Mouse (Mus musculus): ENCODE measurements around the gene Map6.

Gene Map6

GRCm38 (mm10) chr7:99264597-99264996 is 2.6 kb upstream of the Map6 start:
- no peak for DNase-seq (ENCODE audit: low read depth, low spot score)

DNA sequence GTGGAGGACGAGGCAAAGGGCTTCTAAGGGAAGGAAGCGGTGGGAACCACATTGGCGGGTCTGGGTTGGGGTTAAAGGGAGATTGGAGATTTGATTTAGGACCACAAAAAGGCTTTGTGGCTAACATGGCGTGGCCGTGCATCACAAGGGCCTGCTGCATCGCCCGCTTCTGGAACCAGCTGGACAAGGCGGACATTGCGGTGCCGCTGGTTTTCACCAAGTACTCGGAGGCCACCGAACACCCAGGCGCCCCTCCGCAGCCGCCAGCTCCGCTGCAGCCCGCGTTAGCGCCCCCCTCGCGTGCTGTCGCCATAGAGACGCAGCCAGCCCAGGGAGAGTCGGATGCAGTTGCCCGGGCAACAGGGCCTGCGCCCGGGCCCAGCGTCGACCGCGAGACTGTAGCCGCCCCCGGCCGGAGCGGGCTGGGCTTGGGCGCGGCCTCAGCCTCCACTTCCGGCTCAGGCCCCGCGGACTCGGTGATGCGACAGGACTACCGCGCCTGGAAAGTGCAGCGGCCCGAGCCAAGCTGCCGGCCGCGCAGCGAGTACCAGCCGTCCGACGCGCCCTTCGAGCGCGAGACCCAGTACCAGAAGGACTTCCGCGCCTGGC is 754 bp downstream of the Map6 start:
- DNase-seq (ENCODE audit: low read depth, low spot score) = no peak

DNA sequence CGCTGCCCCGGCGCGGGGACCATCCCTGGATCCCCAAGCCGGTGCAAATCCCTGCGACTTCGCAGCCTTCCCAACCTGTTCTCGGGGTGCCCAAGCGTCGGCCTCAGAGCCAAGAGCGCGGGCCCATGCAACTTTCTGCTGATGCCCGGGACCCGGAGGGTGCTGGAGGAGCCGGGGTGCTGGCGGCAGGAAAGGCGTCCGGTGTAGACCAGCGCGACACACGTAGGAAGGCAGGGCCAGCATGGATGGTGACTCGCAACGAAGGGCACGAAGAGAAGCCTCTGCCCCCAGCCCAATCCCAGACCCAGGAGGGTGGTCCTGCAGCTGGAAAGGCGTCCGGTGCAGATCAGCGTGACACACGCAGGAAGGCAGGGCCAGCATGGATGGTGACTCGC is 1.3 kb downstream of the Map6 start:
- no peak for DNase-seq (ENCODE audit: low read depth, low spot score)

GRCm38 (mm10) chr7:99268951-99269945 is 2.0 kb downstream of the Map6 start:
- DNase-seq (ENCODE audit: low read depth, low spot score) = no peak

- DNase-seq (ENCODE audit: low read depth, low spot score) = no peak
Observed at GRCm38 (mm10) chr7:99271630-99272029, 4.4 kb downstream of the Map6 start.

- no peak for DNase-seq (ENCODE audit: low read depth, low spot score)
Observed at GRCm38 (mm10) chr7:99275131-99275530, 7.9 kb downstream of the Map6 start.

GRCm38 (mm10) chr7:99276679-99277078 is 9.4 kb downstream of the Map6 start:
- DNase-seq (ENCODE audit: low read depth, low spot score) = no peak

- DNase-seq (ENCODE audit: low read depth, low spot score) = no peak
Observed at GRCm38 (mm10) chr7:99278309-99278708, 11.1 kb downstream of the Map6 start.

GRCm38 (mm10) chr7:99279586-99279985 is 12.3 kb downstream of the Map6 start:
- DNase-seq (ENCODE audit: low read depth, low spot score) = no peak

DNA sequence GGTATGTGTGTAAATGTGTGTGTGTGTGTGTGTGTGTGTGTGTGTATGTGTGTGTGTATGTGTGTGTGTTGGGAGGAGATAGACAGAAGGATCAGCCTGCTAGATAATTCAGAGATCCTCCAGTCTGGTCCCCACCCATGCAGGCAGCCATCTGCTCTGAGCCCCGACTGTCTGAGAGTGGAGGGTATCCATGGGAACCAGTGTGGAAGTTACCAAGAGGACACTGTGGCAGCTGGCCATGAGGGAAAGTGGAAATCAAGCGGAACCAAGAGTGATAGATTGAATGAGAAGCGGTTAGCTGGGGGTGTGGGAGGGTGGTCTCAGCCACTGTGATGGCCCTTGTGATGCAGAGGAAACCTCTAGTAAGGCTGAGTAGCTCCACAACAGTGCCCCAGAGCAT is 20.0 kb downstream of the Map6 start:
- no peak for DNase-seq (ENCODE audit: low read depth, low spot score)

- DNase-seq (ENCODE audit: low read depth, low spot score) = no peak
Observed at GRCm38 (mm10) chr7:99290008-99290407, 22.8 kb downstream of the Map6 start.

DNA sequence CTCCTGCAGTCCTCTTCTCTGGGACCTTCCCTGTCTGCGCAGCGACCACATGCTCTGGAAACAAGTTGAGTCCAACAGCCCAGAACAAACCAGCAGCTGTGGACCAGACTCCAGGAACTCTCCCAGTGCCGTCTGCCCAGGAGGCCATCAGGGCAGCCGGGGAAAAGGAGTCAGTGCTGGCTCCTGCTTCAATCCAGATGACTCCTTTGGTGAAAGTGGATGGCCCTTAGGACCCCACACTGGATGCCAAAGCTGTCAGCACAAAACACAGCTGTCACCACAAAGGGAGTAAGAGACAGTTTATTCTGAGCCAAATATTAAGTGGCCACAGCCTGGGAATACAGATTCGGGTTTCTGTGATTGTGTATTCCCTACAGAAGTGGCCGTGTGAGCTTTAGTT is 23.7 kb downstream of the Map6 start:
- DNase-seq (ENCODE audit: low read depth, low spot score) = no peak

- no peak for DNase-seq (ENCODE audit: low read depth, low spot score)
Observed at GRCm38 (mm10) chr7:99294198-99294780, 27.0 kb downstream of the Map6 start.

- DNase-seq (ENCODE audit: low read depth, low spot score) = no peak
Observed at GRCm38 (mm10) chr7:99295104-99295503, 27.9 kb downstream of the Map6 start.

DNA sequence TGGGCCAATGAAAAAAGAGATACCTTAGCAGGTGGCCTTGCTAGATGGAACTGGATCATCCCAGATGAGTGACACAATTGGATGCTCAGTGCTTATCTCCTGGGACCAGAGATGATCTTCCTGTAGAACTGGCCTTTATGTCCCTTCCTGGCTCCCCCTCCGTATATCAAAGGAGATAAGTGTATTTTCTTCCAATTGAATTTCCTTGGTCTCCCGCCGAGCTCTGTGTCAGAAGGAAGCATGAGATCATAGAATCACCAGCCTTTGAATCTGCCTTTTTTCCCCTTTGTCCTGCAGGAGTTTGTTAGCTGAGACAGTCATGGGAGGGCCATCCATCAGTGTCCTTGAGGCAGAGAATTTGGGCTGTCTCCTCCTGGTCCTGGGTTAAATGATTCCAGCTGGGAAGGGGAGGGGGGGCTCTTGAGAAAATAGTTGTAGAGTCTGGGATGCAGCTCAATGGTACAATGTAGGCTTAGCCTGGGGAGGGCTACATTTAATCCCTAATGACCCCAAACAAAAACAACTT is 33.5 kb downstream of the Map6 start:
- DNase-seq (ENCODE audit: low read depth, low spot score) = no peak

GRCm38 (mm10) chr7:99304029-99304428 is 36.8 kb downstream of the Map6 start:
- no peak for DNase-seq (ENCODE audit: low read depth, low spot score)

- DNase-seq (ENCODE audit: low read depth, low spot score) = no peak
Observed at GRCm38 (mm10) chr7:99304949-99305372, 37.7 kb downstream of the Map6 start.

DNA sequence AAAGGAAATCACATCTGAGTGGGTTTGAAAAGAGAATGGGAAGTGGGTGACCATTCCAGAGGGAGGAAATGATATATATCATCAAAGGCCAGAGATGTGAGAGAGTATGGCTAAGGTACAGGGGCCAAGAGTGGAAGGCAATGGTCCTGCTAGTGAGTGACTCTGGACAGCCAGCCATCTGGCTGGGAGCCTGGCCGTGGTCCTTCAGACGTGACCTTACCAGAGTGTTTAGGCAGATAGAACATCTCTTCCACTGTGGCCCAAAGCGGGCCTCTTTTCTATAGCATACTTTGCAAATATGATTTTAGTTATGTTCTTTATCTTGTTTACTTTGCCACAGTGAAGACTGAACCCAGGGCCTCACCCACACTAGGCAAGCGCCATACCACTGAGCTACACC is 38.4 kb downstream of the Map6 start:
- no peak for DNase-seq (ENCODE audit: low read depth, low spot score)

DNA sequence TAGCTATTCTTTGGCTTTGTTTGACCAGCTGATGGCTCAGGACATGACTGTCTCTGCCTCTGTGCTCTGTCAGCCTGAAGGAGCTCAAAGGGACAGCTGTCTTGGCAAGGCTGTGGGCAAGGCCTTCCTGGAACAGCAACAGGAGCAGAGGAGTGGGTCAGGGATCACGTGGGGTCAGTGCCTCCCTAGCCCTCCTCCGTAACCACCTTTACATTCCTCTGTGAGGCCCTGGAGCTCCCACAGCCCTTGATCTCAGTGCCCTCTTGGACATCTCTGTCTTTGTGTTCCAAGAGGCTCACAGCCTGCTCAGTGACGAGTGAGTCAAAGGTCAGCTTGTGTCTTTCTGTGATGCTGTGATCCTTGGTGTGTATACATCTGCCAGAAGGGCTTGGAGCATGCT is 39.4 kb downstream of the Map6 start:
- DNase-seq (ENCODE audit: low read depth, low spot score) = no peak

DNA sequence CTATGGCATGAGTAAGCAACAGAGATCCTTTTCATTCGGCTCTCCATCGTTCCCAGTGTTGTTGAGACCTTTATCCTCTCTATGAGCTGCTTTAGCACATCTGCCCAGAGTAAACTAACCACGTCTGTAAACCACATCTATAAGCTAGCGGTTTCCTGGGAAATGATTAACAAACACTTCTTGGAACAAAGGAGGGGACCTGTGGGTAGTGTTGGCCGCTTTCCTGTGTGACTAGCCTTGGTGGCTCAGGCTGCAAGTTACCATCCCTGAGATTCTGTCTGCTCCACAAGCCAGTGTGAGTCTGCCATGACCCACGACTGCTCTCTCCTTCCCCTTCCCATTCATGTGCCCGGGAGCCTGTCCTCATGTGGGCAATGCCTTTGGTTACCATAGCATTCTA is 44.2 kb downstream of the Map6 start:
- DNase-seq (ENCODE audit: low read depth, low spot score) = no peak

DNA sequence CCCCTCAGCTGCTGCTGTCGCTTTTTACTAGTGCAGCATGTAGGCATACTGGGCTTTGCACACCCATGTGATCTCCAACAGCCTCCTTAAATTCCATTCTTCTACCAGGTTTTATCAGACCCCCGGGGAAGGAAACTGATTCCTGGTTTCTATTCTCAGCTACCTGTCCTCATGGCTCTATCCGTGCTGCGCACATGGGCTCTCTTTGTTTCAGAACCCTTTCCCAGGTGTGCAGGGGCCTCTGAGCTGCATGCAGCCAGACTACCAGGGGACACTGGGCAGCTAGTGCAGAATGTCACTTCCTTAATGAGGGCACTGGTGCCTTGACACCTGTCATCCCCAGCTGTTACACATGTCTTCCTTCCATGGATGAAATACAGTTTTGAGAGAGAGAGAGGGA is 44.8 kb downstream of the Map6 start:
- no peak for DNase-seq (ENCODE audit: low read depth, low spot score)

GRCm38 (mm10) chr7:99312671-99313143 is 45.5 kb downstream of the Map6 start:
- no peak for DNase-seq (ENCODE audit: low read depth, low spot score)

All from c-Kit-negative CD71-positive TER-119-positive erythroid progenitor cells, embryonic 14.5 days (primary cell).